Mouse (Mus musculus): Measurements from ENCODE around the gene Tmem41a. TPM values are rescaled to one million over a fixed set of nuclear protein-coding genes. Genes with fewer than 3 reads are reported as not detected.
"Not testable (repeated sequence)": the region's sequence is repeated elsewhere in the genome, so short reads cannot be mapped to it uniquely, and the experiment has no call there.

Gene Tmem41a
- polyA plus RNA-seq, 1 experiment from 2014 or later: 50.9 TPM

- Histone ChIP-seq H3K9me3 (ENCODE audit: control insufficient read depth, low read length) (no peaks in the 10 kb centered on the region), H3K9ac (ENCODE audit: low read depth, low read length) (no peak overlapping the region), H3K27me3 (replicated peaks; ENCODE audit: control insufficient read depth, insufficient read depth, low read length) (no peaks in the 10 kb centered on the region), H3K36me3 (ENCODE audit: control insufficient read depth, insufficient read depth, low read length) (no peaks in the 10 kb centered on the region; the same call in 1 of the 2 replicates), H3K4me2 (no peak overlapping the region), H3K27ac (ENCODE audit: low read depth, low read length) (no peak overlapping the region), H3K4me3 (ENCODE audit: low read depth, low read length) (no peak overlapping the region), H3K4me1 (replicated peaks; ENCODE audit: control insufficient read depth, insufficient read depth, low read length) (no peaks in the 10 kb centered on the region)
- ATAC-seq (replicated peaks; ENCODE audit: low FRiP score): no peak
- 70% methylated on average over 13 of the region's 13 CpGs for WGBS
- DNase-seq (ENCODE audit: low spot score): no peak
These were observed 18.9 kb downstream of the Tmem41a start for GRCm38 (mm10) chr16:21928471-21928870.

- Histone ChIP-seq H3K4me3 (ENCODE audit: low read depth, low read length) (no peak overlapping the region), H3K36me3 (ENCODE audit: control insufficient read depth, insufficient read depth, low read length) (no peaks in the 10 kb centered on the region), H3K9me3 (ENCODE audit: control insufficient read depth, low read length) (no peaks in the 10 kb centered on the region), H3K4me2 (no peak overlapping the region), H3K4me1 (replicated peaks; ENCODE audit: control insufficient read depth, insufficient read depth, low read length) (no peaks in the 10 kb centered on the region), H3K27ac (ENCODE audit: low read depth, low read length) (no peak overlapping the region), H3K9ac (ENCODE audit: low read depth, low read length) (no peak overlapping the region), H3K27me3 (replicated peaks; ENCODE audit: control insufficient read depth, insufficient read depth, low read length) (no peaks in the 10 kb centered on the region)
- no peak for ATAC-seq (replicated peaks; ENCODE audit: low FRiP score)
- WGBS: 66% methylated on average over 7 of the region's 7 CpGs
- DNase-seq (ENCODE audit: low spot score): no peak
These were observed 30.7 kb downstream of the Tmem41a start for GRCm38 (mm10) chr16:21916681-21917080.

- Histone ChIP-seq H3K9me3 (ENCODE audit: control insufficient read depth, low read length) (no peaks in the 10 kb centered on the region), H3K4me2 (no peak overlapping the region), H3K4me1 (replicated peaks; ENCODE audit: control insufficient read depth, insufficient read depth, low read length) (no peaks in the 10 kb centered on the region), H3K27ac (ENCODE audit: low read depth, low read length) (no peak overlapping the region), H3K9ac (ENCODE audit: low read depth, low read length) (no peak overlapping the region), H3K27me3 (replicated peaks; ENCODE audit: control insufficient read depth, insufficient read depth, low read length) (no peaks in the 10 kb centered on the region), H3K36me3 (ENCODE audit: control insufficient read depth, insufficient read depth, low read length) (no peaks in the 10 kb centered on the region), H3K4me3 (ENCODE audit: low read depth, low read length) (no peak overlapping the region)
- ATAC-seq (replicated peaks; ENCODE audit: low FRiP score): no peak
- no peak for DNase-seq (ENCODE audit: low spot score)
- WGBS: 75% methylated on average over 6 of the region's 6 CpGs
These were observed 34.0 kb downstream of the Tmem41a start for GRCm38 (mm10) chr16:21913347-21913746.

DNA sequence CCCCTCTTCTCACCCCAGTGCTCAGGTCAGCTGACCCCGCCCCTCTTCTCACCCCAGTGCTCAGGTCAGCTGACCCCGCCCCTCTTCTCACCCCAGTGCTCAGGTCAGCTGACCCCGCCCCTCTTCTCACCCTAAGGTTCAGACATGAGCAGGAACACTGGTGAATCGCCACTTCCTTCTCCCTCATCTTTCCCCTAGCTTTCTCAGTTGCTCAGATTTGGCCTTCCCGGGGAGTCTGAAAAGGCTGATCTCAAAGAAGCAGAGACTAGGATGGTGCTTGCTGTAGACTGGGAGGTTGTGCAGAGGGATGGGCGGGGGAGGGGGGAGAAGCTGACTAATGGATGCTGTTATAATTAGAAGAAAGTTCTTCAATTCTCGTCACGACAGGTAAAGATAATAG, 38.4 kb downstream of the Tmem41a start:
- not testable (repeated sequence) for H3K4me3 ChIP-seq (ENCODE audit: low read depth, low read length); H3K4me2 ChIP-seq; H3K27me3 ChIP-seq (replicated peaks; ENCODE audit: control insufficient read depth, insufficient read depth, low read length); H3K9ac ChIP-seq (ENCODE audit: low read depth, low read length); DNase-seq (ENCODE audit: low spot score); H3K36me3 ChIP-seq (ENCODE audit: control insufficient read depth, insufficient read depth, low read length); H3K4me1 ChIP-seq (replicated peaks; ENCODE audit: control insufficient read depth, insufficient read depth, low read length); H3K27ac ChIP-seq (ENCODE audit: low read depth, low read length); ATAC-seq (replicated peaks; ENCODE audit: low FRiP score); H3K9me3 ChIP-seq (ENCODE audit: control insufficient read depth, low read length)
- WGBS: 44% methylated on average over 6 of the region's 8 CpGs

GRCm38 (mm10) chr16:21906902-21907301, 40.5 kb downstream of the Tmem41a start:
- no peaks in the 10 kb centered on the region for H3K9me3 ChIP-seq (ENCODE audit: control insufficient read depth, low read length)
- H3K27me3 ChIP-seq (replicated peaks; ENCODE audit: control insufficient read depth, insufficient read depth, low read length): no peaks in the 10 kb centered on the region
- WGBS: 83% methylated on average over 6 of the region's 6 CpGs
- DNase-seq (ENCODE audit: low spot score) (no peak), ATAC-seq (replicated peaks; ENCODE audit: low FRiP score) (no peak)
- H3K27ac ChIP-seq (ENCODE audit: low read depth, low read length): no peak overlapping the region
- H3K4me1 ChIP-seq (replicated peaks; ENCODE audit: control insufficient read depth, insufficient read depth, low read length): no peaks in the 10 kb centered on the region
- H3K9ac ChIP-seq (ENCODE audit: low read depth, low read length): no peak overlapping the region
- H3K4me2 ChIP-seq: no peak overlapping the region
- no peaks in the 10 kb centered on the region for H3K36me3 ChIP-seq (ENCODE audit: control insufficient read depth, insufficient read depth, low read length)
- no peak overlapping the region for H3K4me3 ChIP-seq (ENCODE audit: low read depth, low read length)

GRCm38 (mm10) chr16:21905996-21906395, 41.4 kb downstream of the Tmem41a start:
- H3K4me2 ChIP-seq: no peak overlapping the region
- H3K4me1 ChIP-seq (replicated peaks; ENCODE audit: control insufficient read depth, insufficient read depth, low read length): no peaks in the 10 kb centered on the region
- H3K4me3 ChIP-seq (ENCODE audit: low read depth, low read length): no peak overlapping the region
- ATAC-seq (replicated peaks; ENCODE audit: low FRiP score): no peak
- DNase-seq (ENCODE audit: low spot score): no peak
- WGBS: 80% methylated on average over 7 of the region's 7 CpGs
- no peak overlapping the region for H3K27ac ChIP-seq (ENCODE audit: low read depth, low read length)
- no peaks in the 10 kb centered on the region for H3K9me3 ChIP-seq (ENCODE audit: control insufficient read depth, low read length)
- H3K36me3 ChIP-seq (ENCODE audit: control insufficient read depth, insufficient read depth, low read length): no peaks in the 10 kb centered on the region
- no peak overlapping the region for H3K9ac ChIP-seq (ENCODE audit: low read depth, low read length)
- H3K27me3 ChIP-seq (replicated peaks; ENCODE audit: control insufficient read depth, insufficient read depth, low read length): no peaks in the 10 kb centered on the region

GRCm38 (mm10) chr16:21904636-21905035, 42.7 kb downstream of the Tmem41a start:
- 80% methylated on average over 10 of the region's 10 CpGs for WGBS

GRCm38 (mm10) chr16:21901286-21901685, 46.1 kb downstream of the Tmem41a start:
- no peaks in the 10 kb centered on the region for H3K27me3 ChIP-seq (replicated peaks; ENCODE audit: control insufficient read depth, insufficient read depth, low read length)
- H3K9ac ChIP-seq (ENCODE audit: low read depth, low read length): no peak overlapping the region
- H3K36me3 ChIP-seq (ENCODE audit: control insufficient read depth, insufficient read depth, low read length): no peaks in the 10 kb centered on the region
- WGBS: 71% methylated on average over 5 of the region's 5 CpGs
- no peak overlapping the region for H3K4me2 ChIP-seq
- ATAC-seq (replicated peaks; ENCODE audit: low FRiP score) (no peak), DNase-seq (ENCODE audit: low spot score) (no peak)
- H3K27ac ChIP-seq (ENCODE audit: low read depth, low read length): no peak overlapping the region
- H3K4me3 ChIP-seq (ENCODE audit: low read depth, low read length): no peak overlapping the region
- no peaks in the 10 kb centered on the region for H3K9me3 ChIP-seq (ENCODE audit: control insufficient read depth, low read length)
- no peaks in the 10 kb centered on the region for H3K4me1 ChIP-seq (replicated peaks; ENCODE audit: control insufficient read depth, insufficient read depth, low read length)

More at GRCm38 (mm10) chr16:21904636-21905035, 42.7 kb downstream of the Tmem41a start:
- H3K9me3 ChIP-seq (ENCODE audit: control insufficient read depth, low read length): no peaks in the 10 kb centered on the region
- ATAC-seq (replicated peaks; ENCODE audit: low FRiP score) (no peak), DNase-seq (ENCODE audit: low spot score) (no peak)
- H3K9ac ChIP-seq (ENCODE audit: low read depth, low read length): no peak overlapping the region
- no peak overlapping the region for H3K4me3 ChIP-seq (ENCODE audit: low read depth, low read length)
- H3K27ac ChIP-seq (ENCODE audit: low read depth, low read length): no peak overlapping the region
- H3K4me2 ChIP-seq: no peak overlapping the region
- no peaks in the 10 kb centered on the region for H3K36me3 ChIP-seq (ENCODE audit: control insufficient read depth, insufficient read depth, low read length)
- H3K4me1 ChIP-seq (replicated peaks; ENCODE audit: control insufficient read depth, insufficient read depth, low read length): no peaks in the 10 kb centered on the region
- no peaks in the 10 kb centered on the region for H3K27me3 ChIP-seq (replicated peaks; ENCODE audit: control insufficient read depth, insufficient read depth, low read length)

DNA sequence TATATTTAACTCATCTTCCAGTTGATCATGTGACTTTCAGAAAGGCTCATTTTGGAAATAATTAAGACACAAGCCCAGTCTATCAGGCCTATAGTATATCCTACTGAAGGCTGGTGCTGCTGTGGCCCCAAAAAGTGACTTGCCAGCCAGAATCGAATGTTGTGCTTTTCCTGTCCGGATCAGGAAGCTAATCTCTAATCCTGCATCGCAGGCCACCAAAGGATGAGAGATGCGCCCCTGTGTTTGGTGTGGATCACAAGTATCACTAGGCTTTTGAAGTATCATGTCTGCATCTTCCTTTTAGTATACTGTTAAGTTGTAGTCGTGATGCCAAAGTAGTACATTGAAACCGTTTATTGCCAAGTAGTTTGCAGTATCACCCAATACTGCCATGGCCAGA, 53.5 kb downstream of the Tmem41a start:
- ATAC-seq (replicated peaks; ENCODE audit: low FRiP score) (no peak), DNase-seq (ENCODE audit: low spot score) (no peak)
- Histone ChIP-seq H3K27me3 (replicated peaks; ENCODE audit: control insufficient read depth, insufficient read depth, low read length) (no peaks in the 10 kb centered on the region), H3K27ac (ENCODE audit: low read depth, low read length) (no peak overlapping the region), H3K4me1 (replicated peaks; ENCODE audit: control insufficient read depth, insufficient read depth, low read length) (no peaks in the 10 kb centered on the region), H3K9ac (ENCODE audit: low read depth, low read length) (no peak overlapping the region), H3K4me3 (ENCODE audit: low read depth, low read length) (no peak overlapping the region), H3K36me3 (ENCODE audit: control insufficient read depth, insufficient read depth, low read length) (no peaks in the 10 kb centered on the region), H3K4me2 (no peak overlapping the region), H3K9me3 (ENCODE audit: control insufficient read depth, low read length) (no peaks in the 10 kb centered on the region)
- 82% methylated on average over 6 of the region's 6 CpGs for WGBS

All from liver, embryonic 11.5 days (tissue).